Mouse (Mus musculus) cerebellum, postnatal 25 days (tissue): ENCODE results near the gene Aldh3b2.

ENCODE experiments used
- DNase-seq, 2 experiments: peaks; one replicate each; pipeline ENCODE4 v3.0.0; 2021; ENCODE audit warnings: mixed read lengths in 2 of 2

Aldh3b2 gene

DNA sequence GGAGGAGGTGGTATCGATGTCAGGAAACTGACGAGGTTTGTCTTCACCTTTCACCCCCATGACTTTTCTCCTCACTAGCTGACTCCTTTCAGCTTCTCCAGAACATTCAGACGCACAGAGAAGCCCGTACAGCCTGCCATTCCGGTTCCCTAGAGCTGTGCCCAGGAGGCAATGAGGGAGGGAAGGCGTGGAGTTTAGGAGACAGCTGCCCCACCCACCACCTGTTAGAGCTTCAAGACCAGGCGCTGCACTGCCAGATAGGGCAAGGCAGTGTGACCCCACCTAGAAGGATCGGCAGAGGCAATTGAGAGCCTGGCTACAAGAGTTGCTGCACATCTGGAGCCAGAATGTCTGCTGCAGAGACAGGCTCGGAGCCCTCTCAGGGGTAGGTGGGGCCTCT, at the start of gene Aldh3b2:
Aldh3b2 (plus strand) TSS at position 100 of the 400 bp plus-strand sequence.
- DNase-seq = no peak

DNA sequence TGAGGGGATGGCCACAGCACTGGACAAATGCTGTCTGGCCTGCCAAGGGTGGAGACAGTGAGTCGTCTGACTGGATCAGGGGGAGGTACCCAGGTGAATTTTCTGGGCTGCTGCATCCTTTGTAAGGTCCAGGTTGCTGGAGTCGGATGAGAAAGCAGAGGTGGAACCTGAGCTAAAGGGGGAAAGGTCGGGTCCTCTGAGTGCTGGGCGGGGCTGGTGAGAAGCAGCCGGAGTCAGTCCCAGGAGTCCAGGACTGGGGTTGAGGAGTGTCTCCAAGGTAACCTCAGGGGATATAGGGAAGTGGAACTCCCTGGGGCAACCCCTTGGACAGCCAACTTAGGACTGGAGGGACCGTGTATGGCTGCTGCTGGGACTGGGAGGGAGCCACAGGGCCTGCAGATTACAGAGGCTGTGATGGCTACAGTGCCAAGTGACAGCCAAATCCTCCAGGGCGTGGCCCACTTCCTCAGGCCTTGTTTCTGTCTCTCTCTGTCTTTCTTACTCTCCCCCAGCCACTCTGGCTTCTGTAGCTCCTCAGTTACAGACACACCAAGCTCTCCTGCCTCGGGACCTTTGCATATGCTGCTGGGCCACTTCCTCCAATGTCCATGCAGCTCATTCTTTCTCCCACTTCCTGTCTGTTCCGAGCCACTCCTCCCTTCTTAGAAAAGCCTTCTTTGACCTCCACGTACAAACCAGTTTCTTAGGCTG, 49.3 kb upstream of the Aldh3b2 start:
- no peak for DNase-seq

- DNase-seq = no peak
These were observed 48.5 kb upstream of the Aldh3b2 start for GRCm38 (mm10) chr19:3923586-3923985.

- DNase-seq = no peak
These were observed 47.9 kb upstream of the Aldh3b2 start for GRCm38 (mm10) chr19:3924190-3924589.

GRCm38 (mm10) chr19:3924868-3925267, 47.3 kb upstream of the Aldh3b2 start:
- DNase-seq = no peak

DNA sequence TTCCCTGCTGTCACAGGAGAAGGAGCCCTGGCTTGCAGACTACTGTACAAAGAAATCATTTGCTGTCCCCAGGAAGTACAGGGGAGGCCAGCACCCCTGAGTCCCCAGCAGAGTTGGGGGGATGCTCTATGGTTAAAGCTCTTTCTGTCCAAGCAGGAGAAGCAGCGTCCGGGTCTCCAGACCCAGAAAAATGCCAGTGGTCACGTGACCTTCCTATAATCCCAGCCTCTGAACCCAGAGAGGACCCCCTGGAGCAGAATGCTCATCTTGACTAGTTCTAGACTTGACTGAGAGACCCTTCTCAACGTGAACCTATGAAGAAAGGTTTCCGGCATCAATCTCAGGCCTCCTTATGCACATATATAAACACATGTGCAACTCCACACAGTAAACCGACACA, 46.3 kb upstream of the Aldh3b2 start:
- no peak for DNase-seq

DNA sequence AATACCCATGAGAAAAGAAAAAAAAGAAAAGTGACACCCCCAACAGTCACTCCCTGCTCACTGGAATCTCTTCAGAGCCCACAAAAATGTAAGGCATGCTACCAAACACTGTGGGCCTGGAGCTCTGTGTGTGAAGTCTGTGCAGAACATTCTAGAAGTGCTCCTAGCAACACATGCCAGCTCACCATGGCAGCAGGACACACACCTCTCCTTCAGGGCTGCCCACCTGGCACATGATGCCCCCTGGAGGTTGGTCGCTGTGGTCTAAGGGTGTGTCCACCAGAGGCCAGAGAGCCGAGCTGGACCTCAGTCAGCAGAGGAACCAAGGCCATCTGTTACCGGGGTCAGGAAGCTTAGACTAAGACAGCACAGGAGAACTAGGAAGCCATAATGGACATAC, 45.8 kb upstream of the Aldh3b2 start:
- DNase-seq = peak; percentile 60 to 66

DNA sequence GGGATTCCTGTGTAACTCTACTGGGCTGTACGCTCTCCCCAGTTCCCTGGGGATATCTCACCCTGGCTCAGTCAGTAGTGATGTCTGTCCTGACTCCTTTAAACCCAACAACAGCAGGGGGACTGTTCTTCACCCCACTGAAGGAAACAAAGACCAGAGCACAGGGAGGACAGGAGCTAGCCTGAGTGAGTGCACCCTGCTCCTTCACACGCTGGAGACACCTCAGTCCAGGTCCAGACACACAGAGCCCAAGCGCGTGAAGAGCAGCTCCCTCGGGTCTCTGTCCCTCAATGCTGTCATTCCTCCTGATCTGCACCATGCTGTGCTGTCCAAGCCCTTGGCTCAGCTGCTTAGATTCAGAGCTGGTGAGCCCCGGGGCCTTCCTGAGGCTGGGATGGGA, 45.4 kb upstream of the Aldh3b2 start:
- peak in 1 of 2 experiments; percentile 11 for DNase-seq

- no peak for DNase-seq
These were observed 44.1 kb upstream of the Aldh3b2 start for GRCm38 (mm10) chr19:3927989-3928388.

GRCm38 (mm10) chr19:3928779-3929178, 43.3 kb upstream of the Aldh3b2 start:
- DNase-seq = peak in 1 of 2 experiments; percentile 9

GRCm38 (mm10) chr19:3929211-3929941, 42.8 kb upstream of the Aldh3b2 start, which contains the start of gene Aldh3b1:
Gene Aldh3b1 (minus strand): TSS chr19:3929808.
- DNase-seq = peak; percentile 92 to 93

DNA sequence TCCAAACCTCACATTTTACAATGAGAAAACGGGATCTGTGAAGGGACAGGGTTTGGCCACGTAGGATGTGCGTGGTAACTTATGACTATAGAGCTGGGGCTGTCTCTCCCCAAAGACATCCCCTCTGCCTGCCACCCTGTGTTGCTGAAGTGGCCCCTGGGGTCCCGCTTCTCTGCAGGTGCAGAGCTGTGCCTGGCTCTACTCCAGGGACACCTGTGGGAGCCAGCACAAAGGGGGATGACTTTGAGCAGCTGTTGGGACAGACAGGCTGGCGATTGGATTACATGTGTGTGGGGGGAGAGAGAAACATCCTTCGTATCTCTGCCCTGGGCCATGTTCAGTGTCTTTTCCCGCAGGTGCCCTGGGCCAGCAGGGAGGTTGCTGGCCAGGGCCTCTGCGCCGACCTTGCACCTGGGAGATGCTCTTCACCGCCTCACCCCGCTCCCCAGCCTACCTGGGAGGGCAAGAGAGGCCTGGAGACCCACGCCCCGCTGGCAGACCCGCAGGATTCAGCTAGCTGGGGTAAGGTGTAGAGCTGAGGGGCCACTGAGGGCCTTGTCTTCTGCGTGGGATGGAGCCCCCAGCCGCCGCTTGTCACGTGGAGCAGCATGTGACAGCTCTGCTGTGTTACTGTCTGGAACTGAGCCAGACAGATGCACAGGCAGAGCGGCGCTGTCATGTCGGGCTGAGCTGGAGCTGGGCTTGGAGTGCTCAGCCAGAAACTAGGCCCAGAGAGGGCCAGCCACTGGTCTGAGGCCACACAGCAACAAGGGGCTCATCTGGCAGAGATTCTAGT, 41.7 kb upstream of the Aldh3b2 start:
- peak in 1 of 2 experiments; percentile 14 for DNase-seq

GRCm38 (mm10) chr19:3931716-3932115, 40.4 kb upstream of the Aldh3b2 start:
- no peak for DNase-seq

DNA sequence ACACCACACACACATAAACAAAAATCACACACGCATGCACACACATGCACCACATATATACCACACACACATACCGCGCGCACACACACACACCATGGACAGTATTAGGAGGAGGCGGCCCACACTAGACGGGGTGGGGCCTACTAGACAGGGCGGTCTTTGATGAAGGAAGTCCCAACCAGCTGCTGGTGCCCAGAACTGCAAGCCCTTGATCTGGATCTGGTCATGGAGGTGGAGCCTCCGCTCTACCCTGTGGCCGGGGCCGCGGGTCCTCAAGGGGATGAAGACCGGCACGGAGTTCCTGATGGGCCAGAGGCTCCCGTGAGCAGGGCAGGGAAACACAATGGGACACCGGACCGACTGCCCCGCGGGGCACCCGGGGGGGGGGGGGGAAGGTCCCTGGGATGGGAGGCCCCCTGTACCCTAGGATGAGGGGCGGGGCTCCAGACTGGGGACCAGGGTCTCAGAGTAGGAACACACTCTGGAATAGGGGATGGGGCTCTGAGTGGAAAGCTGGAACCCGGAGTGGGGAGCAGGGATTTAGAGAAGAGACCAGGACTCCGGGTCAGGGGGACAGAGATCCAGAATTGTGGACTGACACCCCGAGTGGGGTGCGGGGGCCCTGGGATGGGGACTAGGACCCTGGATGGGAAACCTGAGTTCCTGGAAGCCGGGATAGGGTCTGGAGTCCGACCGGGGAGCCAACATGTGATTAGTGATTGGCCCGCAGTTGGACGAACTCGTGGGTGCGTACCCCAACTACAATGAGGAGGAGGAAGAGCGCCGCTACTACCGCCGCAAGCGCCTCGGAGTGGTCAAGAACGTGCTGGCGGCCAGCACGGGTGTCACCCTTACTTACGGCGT, 36.9 kb upstream of the Aldh3b2 start, which contains the start of gene Unc93b1:
Unc93b1 (plus strand) TSS at position 155 of the 864 bp plus-strand sequence.
- no peak for DNase-seq

GRCm38 (mm10) chr19:3935896-3936850, 36.0 kb upstream of the Aldh3b2 start:
- DNase-seq = peak; percentile 38 to 56

DNA sequence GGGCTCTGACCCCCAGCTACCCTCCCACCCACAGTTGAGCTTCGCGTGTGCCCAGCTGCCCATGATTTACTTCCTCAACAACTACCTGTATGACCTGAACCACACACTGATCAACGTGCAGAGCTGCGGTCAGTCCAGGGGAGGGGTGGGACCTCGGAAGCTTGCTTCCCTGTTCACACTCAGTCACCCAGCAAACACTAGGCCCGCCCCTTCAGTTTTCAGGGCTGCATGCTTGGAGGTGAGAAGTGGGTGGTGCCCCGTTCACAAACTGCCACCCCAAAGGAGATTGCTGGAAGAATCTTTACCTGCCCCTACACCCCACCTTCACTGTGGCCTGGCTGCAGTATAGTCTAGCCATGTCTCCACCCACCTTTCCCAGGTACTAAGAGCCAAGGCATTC, 29.8 kb upstream of the Aldh3b2 start:
- DNase-seq = no peak

DNA sequence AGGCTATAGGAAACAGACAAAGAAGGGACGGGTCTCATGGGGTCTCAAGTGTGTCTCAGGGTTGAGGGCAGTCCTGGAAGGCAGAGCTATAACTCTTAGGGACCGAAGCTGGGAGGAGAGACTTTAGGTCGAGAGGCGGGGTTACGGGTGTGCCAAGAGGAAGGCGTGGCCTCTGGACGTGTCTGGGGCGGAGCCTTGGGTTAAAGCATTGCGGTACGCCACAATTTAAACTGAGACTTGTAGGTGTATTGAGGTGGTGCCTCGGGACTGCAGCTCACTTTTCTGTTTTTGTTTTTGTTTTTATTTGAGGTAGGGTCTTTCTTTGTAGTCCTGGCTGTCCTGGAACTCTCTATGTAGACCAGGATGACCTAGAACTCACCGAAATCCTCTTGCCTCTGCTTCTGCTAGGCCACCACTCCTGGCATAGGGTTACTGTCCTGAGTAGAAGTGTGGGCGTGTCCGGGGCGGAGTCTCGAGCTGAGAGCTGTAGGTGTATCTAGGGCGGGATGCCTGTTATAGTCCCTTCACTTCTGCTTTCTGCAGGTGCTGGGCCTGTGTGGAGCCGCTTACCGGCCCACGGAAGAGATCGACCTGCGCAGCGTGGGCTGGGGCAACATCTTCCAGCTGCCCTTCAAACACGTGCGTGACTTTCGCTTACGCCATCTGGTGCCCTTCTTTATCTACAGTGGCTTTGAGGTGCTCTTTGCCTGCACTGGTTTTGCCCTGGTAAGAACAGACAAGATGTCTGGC, 29.0 kb upstream of the Aldh3b2 start:
- DNase-seq = no peak

DNA sequence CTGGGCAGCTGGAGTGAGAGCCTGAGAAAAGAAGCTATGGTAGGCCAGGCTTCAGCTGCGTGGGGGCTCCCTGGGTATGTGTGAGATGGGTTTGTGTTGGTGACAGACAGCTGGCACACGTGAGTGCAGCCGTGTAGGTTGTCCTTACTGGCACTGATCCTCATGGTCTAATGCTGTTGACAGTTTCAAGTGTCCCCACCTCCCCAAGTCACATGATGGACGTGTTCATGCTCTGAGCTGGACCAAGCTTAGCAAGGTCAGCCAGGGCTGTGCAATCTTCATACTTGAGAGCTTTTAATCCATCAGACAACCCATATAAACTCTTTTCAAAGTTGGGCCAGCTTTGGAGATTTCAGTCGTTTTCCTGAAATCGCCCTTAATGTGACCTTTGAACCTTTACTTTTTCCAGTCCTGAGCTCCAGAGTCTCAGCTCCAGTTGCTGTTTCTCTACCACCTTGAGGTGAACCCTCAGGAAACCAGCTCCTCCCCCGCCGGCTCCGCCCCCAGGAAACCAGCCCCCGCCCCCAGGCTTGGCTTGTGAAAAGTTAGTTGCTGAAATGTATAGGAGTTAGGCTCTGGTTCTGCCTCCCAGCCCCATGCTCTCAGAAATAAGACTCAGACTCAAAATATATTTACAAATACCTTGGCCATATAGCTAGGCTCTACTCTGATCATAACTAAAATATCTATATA, 26.1 kb upstream of the Aldh3b2 start:
- no peak for DNase-seq

GRCm38 (mm10) chr19:3946715-3947114, 25.4 kb upstream of the Aldh3b2 start:
- DNase-seq = peak; percentile 69 to 82

- DNase-seq = no peak
These were observed 24.3 kb upstream of the Aldh3b2 start for GRCm38 (mm10) chr19:3947813-3948212.
